Mouse (Mus musculus): Measurements from ENCODE around the gene Shtn1.

Gene Shtn1

DNA sequence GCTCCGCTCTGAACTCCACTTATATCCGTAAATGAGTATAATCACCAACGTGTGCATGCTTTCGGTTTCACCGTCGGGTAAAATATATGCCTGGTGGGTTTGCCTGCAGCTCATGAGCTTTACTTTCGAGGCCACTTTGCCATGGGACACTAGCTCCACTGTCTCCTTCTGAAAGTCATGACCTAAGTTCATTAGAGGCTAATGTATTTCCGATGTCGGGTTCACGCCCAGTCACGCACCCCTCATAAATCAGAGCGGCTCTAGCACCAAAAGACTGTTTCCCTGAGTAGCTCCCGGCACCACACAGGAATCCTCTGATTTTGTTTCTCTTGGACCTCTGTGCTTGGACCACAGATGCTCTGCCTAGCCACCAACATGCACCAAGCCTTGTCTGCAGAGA is 105.1 kb downstream of the Shtn1 start:
- DNase-seq (ENCODE audit: low read depth, low spot score) = no peak

GRCm38 (mm10) chr19:58968731-58969506 is 107.0 kb downstream of the Shtn1 start:
- peak; percentile 45 for DNase-seq (ENCODE audit: low read depth, low spot score)

GRCm38 (mm10) chr19:58963011-58963410 is 112.9 kb downstream of the Shtn1 start:
- DNase-seq (ENCODE audit: low read depth, low spot score) = no peak

GRCm38 (mm10) chr19:58954779-58955178 is 121.1 kb downstream of the Shtn1 start:
- no peak for DNase-seq (ENCODE audit: low read depth, low spot score)

DNA sequence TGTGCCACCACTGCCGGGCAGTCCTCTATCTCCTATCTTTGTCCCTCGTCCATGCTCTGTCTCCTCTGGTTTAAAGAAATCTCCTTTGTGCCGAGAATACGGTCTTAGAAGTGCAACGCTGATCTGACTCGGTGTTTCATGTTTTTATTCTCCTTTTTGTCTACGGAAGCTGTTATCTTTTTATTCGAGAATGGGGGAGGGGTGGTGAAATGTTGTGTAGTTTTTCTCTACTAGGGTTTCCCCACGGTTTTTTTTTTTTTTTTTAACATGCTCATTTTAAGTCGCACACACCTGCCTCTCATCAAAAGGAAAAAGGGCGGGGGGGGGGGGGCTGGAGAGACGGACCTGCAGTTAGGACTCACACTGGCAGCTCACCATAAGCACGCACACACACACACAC is 123.7 kb downstream of the Shtn1 start:
- DNase-seq (ENCODE audit: low read depth, low spot score) = no peak

GRCm38 (mm10) chr19:58951521-58951920 is 124.4 kb downstream of the Shtn1 start:
- no peak for DNase-seq (ENCODE audit: low read depth, low spot score)

DNA sequence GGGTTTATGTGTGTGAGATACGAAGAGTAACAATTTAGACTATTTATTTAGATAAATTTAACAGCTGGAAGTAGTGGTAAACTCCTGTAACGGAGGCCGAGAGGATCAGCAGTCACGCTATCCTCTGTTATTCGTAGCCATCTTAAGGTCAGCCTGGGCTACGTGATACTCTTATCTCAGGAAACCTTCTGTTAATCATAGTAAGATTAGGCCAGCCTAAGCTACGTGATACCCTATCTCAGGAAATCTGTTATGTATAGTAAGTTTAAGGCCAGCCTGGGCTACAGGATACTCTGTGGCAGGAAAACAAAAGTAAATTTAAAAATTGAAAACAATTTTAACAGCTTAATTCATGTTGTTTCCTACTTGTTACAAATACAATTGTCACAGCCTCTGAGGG is 129.9 kb downstream of the Shtn1 start:
- DNase-seq (ENCODE audit: low read depth, low spot score) = no peak

- DNase-seq (ENCODE audit: low read depth, low spot score) = peak; percentile 89
Observed at GRCm38 (mm10) chr19:58942841-58943828, 132.8 kb downstream of the Shtn1 start, which contains the start of the genes Eno4 and Hspa12a. TSS of gene Eno4 (plus strand) at chr19:58943425. TSS of gene Hspa12a (minus strand) at chr19:58943654.

DNA sequence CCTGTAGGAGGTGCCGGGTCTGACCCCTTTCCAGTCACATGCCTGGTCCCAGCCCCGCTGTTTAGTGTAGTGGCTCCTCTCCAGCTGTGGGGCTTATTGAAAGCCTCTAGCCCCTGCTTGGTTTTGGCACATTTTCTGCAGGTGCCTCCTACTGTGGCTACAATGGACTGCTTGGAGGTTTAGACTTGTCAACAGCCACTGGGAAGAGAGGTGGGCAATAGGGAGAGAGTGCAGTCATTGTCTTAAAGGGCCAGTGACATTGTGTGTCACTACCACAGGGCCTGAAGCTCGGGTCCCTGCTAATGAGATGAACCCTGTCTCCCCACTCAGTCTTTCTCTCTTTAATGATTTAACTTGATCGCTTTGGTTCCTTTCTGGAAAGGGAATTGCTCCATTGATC is 142.8 kb downstream of the Shtn1 start:
- DNase-seq (ENCODE audit: low read depth, low spot score) = no peak

- DNase-seq (ENCODE audit: low read depth, low spot score) = no peak
Observed at GRCm38 (mm10) chr19:58931081-58931800, 144.7 kb downstream of the Shtn1 start.

Measured in WW6 (cell line).